Mouse (Mus musculus) left cerebral cortex, adult 2 months (tissue): ENCODE data around the gene Nos1. TPM values are rescaled to one million over a fixed set of nuclear protein-coding genes. Genes with fewer than 3 reads are reported as not detected.
A peak's percentile ranks its signal among the peaks of the same experiment; 100 is the strongest.

Source experiments
- DNase-seq, 2 experiments: peaks; one replicate each; pipeline ENCODE4 v3.0.0; 2021 to 2022; ENCODE audit warnings: low spot score in 2 of 2, mixed read lengths in 1 of 2; ENCODE audit errors: extremely low spot score in 1 of 2
- H3K27ac ChIP-seq: fragments of 200-600 bp; 2 replicates; pipeline ENCODE4 v1.8.1; 2022
- H3K4me3 ChIP-seq: fragments of 200-600 bp; 2 replicates; pipeline ENCODE4 v1.8.1; 2022
- CTCF ChIP-seq: fragments of 200-600 bp; IDR thresholded peaks from 2 replicates; pipeline ENCODE4 v1.8.1; 2022; ENCODE audit warnings: antibody characterized with exemption, mild to moderate bottlenecking, moderate library complexity
- intact Hi-C: fragments of 180-260 bp; cut with DNase I; formaldehyde crosslinking; loops from one replicate; pipeline ENCODE4 v1.15.1; 2025
- total RNA-seq, 2 experiments: library from RNA; stranded (reverse); gene quantifications; 2 replicates each; pipeline ENCODE4 v1.2.3; 2021

Gene Nos1
- total RNA-seq, 2 experiments from 2014 or later, result 34.5 to 41.2 TPM

GRCm38 (mm10) chr5:117976657-117977500 lies 196.0 kb downstream of the Nos1 start, which contains the start of gene Fbxo21:
Fbxo21 (plus strand) TSS chr5:117976730.
- Histone ChIP-seq H3K4me3 (peak within 1 kb of the TSS; percentile 93), H3K27ac (peak within 1 kb of the TSS; percentile 92)
- intact Hi-C loops, result loop anchor here (2.0 kb wide), 1 partner anchor 26 kb away; no protein-coding TSS in a partner anchor
- TF ChIP-seq CTCF, result no peak; the same call in 1 of the 2 replicates
- peak; percentile 96 to 98 for DNase-seq

GRCm38 (mm10) chr5:117977501-117978158 lies 196.8 kb downstream of the Nos1 start:
- TF ChIP-seq CTCF, result no peak
- peak overlapping the region; percentile 93 for H3K4me3 ChIP-seq
- H3K27ac ChIP-seq, result peak overlapping the region; percentile 92
- peak; percentile 33 to 43 for DNase-seq
- intact Hi-C loops, result loop anchor here (2.0 kb wide), 1 partner anchor 25 kb away; no protein-coding TSS in a partner anchor

DNA sequence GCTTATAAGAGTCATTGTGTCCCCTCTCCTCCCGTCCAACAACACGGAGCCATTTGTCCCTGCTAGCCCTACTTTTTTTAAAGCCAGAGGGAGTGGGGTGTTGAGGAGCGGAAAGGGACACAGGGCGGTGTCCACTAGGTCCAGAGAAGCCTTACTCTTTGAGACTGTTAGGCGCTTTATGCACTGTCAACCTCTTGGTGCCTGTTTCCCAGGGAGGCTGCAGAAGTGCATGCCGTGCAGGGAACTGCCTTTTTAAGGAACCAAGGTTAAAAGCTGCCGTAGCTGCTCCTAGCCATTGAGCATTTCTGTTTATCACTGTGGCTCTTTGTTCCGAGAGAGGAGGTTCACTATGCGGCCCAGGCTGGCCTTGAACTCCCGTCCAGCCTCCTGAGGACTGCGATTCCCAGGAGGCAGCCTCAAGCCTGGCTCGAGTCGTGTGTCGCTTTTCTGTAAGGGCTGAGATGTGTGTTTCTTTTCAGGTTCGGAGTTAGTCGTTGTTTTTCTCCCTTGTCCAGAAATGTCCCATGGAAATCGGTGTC lies 197.4 kb downstream of the Nos1 start:
- no peak for TF ChIP-seq CTCF
- peak overlapping the region; percentile 93 for H3K4me3 ChIP-seq
- intact Hi-C loops, result no loop called here
- DNase-seq, result no peak
- no peak overlapping the region; the same call in 1 of the 2 replicates for H3K27ac ChIP-seq

DNA sequence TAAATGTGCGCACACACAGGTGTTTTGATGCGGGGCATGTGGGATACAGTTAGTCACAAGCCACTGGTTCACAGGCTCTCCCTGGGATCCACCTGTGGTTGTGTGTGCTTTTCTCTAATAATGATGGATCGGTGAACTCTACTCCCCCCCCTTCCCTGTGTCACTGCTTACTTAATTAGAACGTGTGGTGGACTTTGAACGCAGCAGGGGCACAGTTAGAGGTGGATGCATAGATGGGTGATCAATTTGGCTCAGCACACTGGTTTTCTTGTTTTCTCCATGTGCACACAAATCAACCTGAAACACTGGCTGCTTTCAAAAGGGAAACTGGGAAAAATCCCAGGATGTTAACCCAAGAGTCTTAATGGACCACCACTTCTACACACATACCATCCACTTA lies 198.2 kb downstream of the Nos1 start:
- H3K27ac ChIP-seq, result no peak overlapping the region
- no peak for TF ChIP-seq CTCF
- intact Hi-C loops, result no loop called here
- H3K4me3 ChIP-seq, result no peak overlapping the region
- no peak for DNase-seq

DNA sequence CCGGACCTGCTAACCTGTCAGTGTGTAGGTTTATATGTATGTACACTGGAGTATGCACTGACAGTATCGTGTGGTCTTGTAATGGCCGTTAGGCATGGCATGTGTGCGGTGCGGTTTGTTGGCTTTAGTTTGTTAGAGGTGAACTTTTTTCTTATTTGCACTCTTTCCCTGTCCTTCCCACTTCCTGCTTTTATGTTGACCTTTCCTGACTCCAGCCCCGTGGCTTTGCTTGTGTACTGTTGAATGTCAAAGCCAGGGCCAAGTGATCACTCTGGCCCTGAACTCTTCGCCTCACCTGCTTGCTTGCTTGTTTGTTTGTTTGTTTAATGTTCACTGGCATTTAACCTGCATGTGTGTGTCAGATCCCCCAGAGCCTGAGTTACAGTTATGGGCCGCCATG lies 200.1 kb downstream of the Nos1 start:
- intact Hi-C loops, result no loop called here

GRCm38 (mm10) chr5:117981943-117982342 lies 201.1 kb downstream of the Nos1 start:
- no peak for TF ChIP-seq CTCF
- DNase-seq, result no peak
- no peak overlapping the region for H3K27ac ChIP-seq
- intact Hi-C loops, result no loop called here
- H3K4me3 ChIP-seq, result no peak overlapping the region

More for the DNA sequence above, 200.1 kb downstream of the Nos1 start:
- TF ChIP-seq CTCF, result no peak
- H3K27ac ChIP-seq, result no peak overlapping the region
- no peak overlapping the region for H3K4me3 ChIP-seq
- DNase-seq, result no peak

DNA sequence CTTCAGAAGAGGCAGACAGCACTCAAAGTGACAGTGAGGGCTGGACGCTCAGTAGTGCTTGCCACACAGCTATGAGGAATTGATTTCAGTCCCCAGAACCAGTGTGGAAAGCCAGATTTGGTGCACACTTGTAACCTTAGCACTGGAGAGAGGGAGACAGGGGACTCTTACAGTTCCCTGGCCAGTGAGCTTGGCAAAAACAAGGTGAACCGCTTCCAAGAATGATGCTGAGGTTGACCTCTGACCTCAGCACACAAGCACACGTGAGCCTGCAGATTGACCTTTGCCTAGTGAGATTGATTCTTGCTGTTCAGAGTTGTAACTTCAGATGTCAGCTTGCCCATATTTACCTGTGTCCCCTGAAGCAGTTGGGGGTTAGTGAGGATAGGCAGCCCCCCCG lies 205.5 kb downstream of the Nos1 start:
- Histone ChIP-seq H3K4me3 (no peak overlapping the region), H3K27ac (no peak overlapping the region)
- DNase-seq, result no peak
- no peak for TF ChIP-seq CTCF
- intact Hi-C loops, result no loop called here

- intact Hi-C loops, result no loop called here
- DNase-seq, result no peak
- no peak for TF ChIP-seq CTCF
- Histone ChIP-seq H3K27ac (no peak overlapping the region), H3K4me3 (no peak overlapping the region)
Observed at GRCm38 (mm10) chr5:117987891-117988290, 207.1 kb downstream of the Nos1 start.

DNA sequence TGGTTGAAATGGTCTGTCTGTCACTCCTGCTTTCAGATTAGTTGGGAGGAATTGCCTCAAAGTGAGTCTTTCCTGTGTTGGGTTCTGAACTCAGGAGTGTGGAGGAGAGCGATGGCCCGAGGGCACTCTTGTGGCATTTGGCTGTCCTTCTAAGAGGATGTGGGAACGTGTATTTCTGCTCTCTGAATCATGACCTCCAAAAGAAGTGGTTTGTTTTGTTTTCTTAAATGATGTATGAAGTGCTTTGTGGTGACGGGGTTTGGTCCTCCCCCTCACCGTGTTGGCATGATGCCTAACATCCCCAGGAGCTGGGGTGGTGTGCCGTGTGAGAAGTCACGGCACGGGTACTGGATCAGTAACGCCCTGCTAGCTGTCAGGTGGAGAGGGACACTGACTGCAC lies 207.5 kb downstream of the Nos1 start:
- TF ChIP-seq CTCF, result no peak
- DNase-seq, result no peak
- H3K4me3 ChIP-seq, result no peak overlapping the region
- no peak overlapping the region for H3K27ac ChIP-seq
- intact Hi-C loops, result no loop called here

DNA sequence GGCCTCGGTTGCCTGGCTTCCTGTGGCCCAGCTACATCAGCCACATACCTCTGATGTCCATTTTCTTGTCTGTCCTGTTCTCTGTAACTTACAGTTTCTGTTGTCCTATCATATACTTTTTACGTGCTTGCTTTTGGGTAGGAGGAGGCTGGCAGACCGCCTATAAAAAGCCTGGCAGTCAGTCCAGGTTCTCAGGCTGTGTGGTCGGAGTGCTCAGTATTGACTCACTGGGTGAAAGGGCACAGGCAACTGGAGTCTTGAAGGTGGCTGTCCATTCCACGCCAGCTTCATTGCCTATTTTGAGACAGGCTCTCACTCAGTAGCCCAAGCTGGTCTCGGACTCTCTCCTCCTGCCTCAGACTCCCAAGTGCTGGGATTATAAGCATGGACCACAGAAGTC lies 208.9 kb downstream of the Nos1 start:
- H3K27ac ChIP-seq, result no peak overlapping the region
- DNase-seq, result no peak
- intact Hi-C loops, result no loop called here
- no peak overlapping the region for H3K4me3 ChIP-seq
- TF ChIP-seq CTCF, result no peak

GRCm38 (mm10) chr5:117990957-117991356 lies 210.1 kb downstream of the Nos1 start:
- intact Hi-C loops, result no loop called here
- Histone ChIP-seq H3K4me3 (no peak overlapping the region), H3K27ac (no peak overlapping the region)
- TF ChIP-seq CTCF, result no peak
- no peak for DNase-seq

DNA sequence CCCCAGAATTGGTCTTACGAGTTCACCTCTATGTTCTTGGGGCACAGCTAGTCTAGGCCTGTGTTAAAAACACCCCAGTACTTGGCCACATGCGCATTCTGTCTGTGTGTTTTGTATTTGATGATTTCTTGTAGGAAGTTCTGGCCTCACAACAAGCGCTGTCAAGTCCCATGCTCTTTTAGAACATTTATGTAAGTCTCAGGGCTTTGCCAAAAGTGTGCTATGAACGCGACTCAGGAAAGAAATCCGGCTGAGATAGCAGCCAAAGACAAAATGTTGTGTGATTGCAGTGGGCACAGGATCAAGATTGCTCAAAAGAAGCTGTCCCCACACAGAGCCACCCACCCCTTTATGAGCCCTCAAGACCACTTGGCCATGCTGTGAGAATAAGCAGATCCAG lies 212.7 kb downstream of the Nos1 start:
- TF ChIP-seq CTCF, result no peak
- Histone ChIP-seq H3K4me3 (no peak overlapping the region), H3K27ac (no peak overlapping the region; the same call in 1 of the 2 replicates)
- intact Hi-C loops, result no loop called here
- DNase-seq, result no peak
